Mouse (Mus musculus) spleen, adult 2 months (tissue): ENCODE measurements at regions not wholly inside any gene's neighbourhood (a gene's known extent, or its start where the extent isn't known, plus 50 kb on each side); places are given as distances from the start of the nearest gene placed in this dataset.

Experiments
- CTCF ChIP-seq: fragments of 200-500 bp; IDR thresholded peaks from 2 replicates; pipeline ENCODE4 v1.5.1; 2011; ENCODE audit warnings: mild to moderate bottlenecking, inconsistent platforms; ENCODE audit not compliant: insufficient read depth, insufficient read length, insufficient replicate concordance; ENCODE audit errors: extremely low read depth
- POLR2A ChIP-seq: fragments of 200-500 bp; IDR thresholded peaks from 2 replicates; pipeline ENCODE4 v1.6.1; 2011; ENCODE audit warnings: low read depth, low read length, inconsistent platforms

GRCm38 (mm10) chr9:61070315-61070707 lies 276.0 kb downstream of the Uaca start:
- TF ChIP-seq POLR2A (no peak), CTCF (no peak)
